Mouse (Mus musculus) myocyte (in vitro differentiated cells): ENCODE measurements at regions not wholly inside any gene's neighbourhood (a gene's known extent, or its start where the extent isn't known, plus 50 kb on each side); places are given as distances from the start of the nearest gene placed in this dataset.

ENCODE experiments used
- H3K27me3 ChIP-seq: one replicate; pipeline ENCODE4 v1.6.1; 2011; ENCODE audit not compliant: control insufficient read depth, insufficient read depth, insufficient read length
- H3K36me3 ChIP-seq: one replicate; pipeline ENCODE4 v1.6.1; 2011; ENCODE audit not compliant: control insufficient read depth, insufficient read depth
- H3K4me2 ChIP-seq: one replicate; pipeline ENCODE4 v1.6.1; 2011; ENCODE audit warnings: low read depth, control low read depth
- H3K4me3 ChIP-seq: one replicate; pipeline ENCODE4 v1.5.1; 2011; ENCODE audit warnings: mild to moderate bottlenecking, control low read depth, moderate library complexity
- H3K79me2 ChIP-seq: one replicate; pipeline ENCODE4 v1.6.1; 2011; ENCODE audit not compliant: control insufficient read depth, insufficient read depth
- H3ac ChIP-seq: one replicate; pipeline ENCODE4 v1.6.1; 2011; ENCODE audit not compliant: control insufficient read depth, insufficient read length
- CEBPB ChIP-seq: IDR thresholded peaks from 2 replicates; pipeline ENCODE4 v1.6.1; 2011; ENCODE audit warnings: mild to moderate bottlenecking, moderate library complexity; ENCODE audit not compliant: poor library complexity, insufficient read depth, severe bottlenecking
- E2F4 ChIP-seq: IDR thresholded peaks from one replicate; pipeline ENCODE4 v1.6.1; 2011; ENCODE audit warnings: mild to moderate bottlenecking, control low read depth, moderate library complexity; ENCODE audit not compliant: insufficient read depth
- MAX ChIP-seq: IDR thresholded peaks from one replicate; pipeline ENCODE4 v1.6.1; 2011; ENCODE audit warnings: low read depth, mild to moderate bottlenecking, control low read depth
- MYOD1 ChIP-seq, 3 experiments: IDR thresholded peaks; one replicate each; pipeline ENCODE4 v1.6.1; 2011; ENCODE audit warnings: control low read depth in 2 of 3, low read depth in 2 of 3, mild to moderate bottlenecking in 2 of 3, moderate library complexity in 1 of 3; ENCODE audit not compliant: insufficient read length in 2 of 3, control insufficient read depth in 1 of 3
- MYOG ChIP-seq, 3 experiments: IDR thresholded peaks; one replicate each; pipeline ENCODE4 v1.6.1; 2011; ENCODE audit warnings: control low read depth in 2 of 3, low read depth in 2 of 3, mild to moderate bottlenecking in 2 of 3; ENCODE audit not compliant: insufficient read length in 2 of 3, control insufficient read depth in 1 of 3, insufficient read depth in 1 of 3
- POLR2A ChIP-seq: IDR thresholded peaks from one replicate; pipeline ENCODE4 v1.6.1; 2011; ENCODE audit warnings: low read depth, mild to moderate bottlenecking, control low read depth, moderate library complexity; ENCODE audit not compliant: insufficient read length
- POLR2AphosphoS2 ChIP-seq: IDR thresholded peaks from one replicate; pipeline ENCODE4 v1.6.1; 2011; ENCODE audit warnings: low read depth, control low read depth; ENCODE audit not compliant: insufficient read length
- REST ChIP-seq: IDR thresholded peaks from one replicate; pipeline ENCODE4 v1.6.1; 2011; ENCODE audit warnings: mild to moderate bottlenecking, control low read depth, moderate library complexity; ENCODE audit not compliant: insufficient read depth, insufficient read length
- SRF ChIP-seq: IDR thresholded peaks from one replicate; pipeline ENCODE4 v1.6.1; 2011; ENCODE audit warnings: low read depth; ENCODE audit not compliant: control insufficient read depth, insufficient read length
- TCF12 ChIP-seq: IDR thresholded peaks from one replicate; pipeline ENCODE4 v1.6.1; 2011; ENCODE audit warnings: mild to moderate bottlenecking, control low read depth; ENCODE audit not compliant: poor library complexity, insufficient read depth, severe bottlenecking
- TCF3 ChIP-seq: IDR thresholded peaks from one replicate; pipeline ENCODE4 v1.6.1; 2011; ENCODE audit warnings: low read depth, control low read depth; ENCODE audit not compliant: insufficient read length
- USF1 ChIP-seq: IDR thresholded peaks from one replicate; pipeline ENCODE4 v1.6.1; 2011; ENCODE audit warnings: low read depth, mild to moderate bottlenecking, control low read depth, moderate library complexity

DNA sequence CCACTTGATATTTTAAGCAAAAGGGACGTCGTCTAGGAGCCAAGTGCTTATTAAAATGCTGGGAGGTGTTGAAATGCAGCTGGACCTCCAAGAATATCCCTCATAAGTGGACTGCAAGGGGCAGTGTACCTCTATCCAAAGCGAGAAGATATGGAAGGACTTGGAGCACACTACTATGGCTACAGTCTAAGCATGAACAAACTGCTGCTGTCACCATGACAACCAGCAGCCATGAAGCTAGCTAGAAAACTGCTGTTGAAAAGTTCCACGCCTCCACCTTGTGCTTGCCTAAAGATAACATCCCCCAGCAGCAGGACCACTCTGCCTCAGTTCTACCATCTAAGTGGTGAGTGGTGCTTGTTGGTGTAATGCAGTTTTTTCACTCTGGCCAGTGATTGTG, 115.5 kb downstream of the Mtx3 start:
- no peak overlapping the region for H3K4me2 ChIP-seq
- H3K36me3 ChIP-seq, result no peaks in the 10 kb centered on the region
- no peaks in the 10 kb centered on the region for H3K27me3 ChIP-seq

DNA sequence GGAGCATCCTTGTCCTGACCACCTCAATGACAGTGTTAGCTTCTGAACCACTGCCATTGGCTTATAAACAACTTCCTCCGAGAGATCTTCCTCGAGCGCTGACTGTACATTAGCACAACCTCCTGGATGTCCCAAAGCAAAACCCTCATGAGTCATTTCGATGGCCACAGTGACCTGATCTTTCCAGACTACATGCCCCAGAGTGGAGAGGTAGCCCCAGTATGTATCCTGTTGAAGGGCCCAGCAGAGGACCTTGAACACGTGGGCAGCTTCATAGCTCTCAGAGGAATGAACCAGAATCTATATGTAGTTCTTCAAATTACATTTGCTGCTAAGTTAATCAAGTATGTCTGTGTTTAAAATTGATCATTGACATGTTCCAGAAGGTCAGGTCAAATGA, 118.1 kb downstream of the Mtx3 start:
- no peak for TF ChIP-seq TCF3
- no peak overlapping the region for H3K4me2 ChIP-seq
- H3K36me3 ChIP-seq, result no peaks in the 10 kb centered on the region
- H3ac ChIP-seq, result no peak overlapping the region
- H3K4me3 ChIP-seq, result no peak overlapping the region
- no peaks in the 10 kb centered on the region for H3K27me3 ChIP-seq
- no peaks in the 10 kb centered on the region for H3K79me2 ChIP-seq

More for the DNA sequence above, 115.5 kb downstream of the Mtx3 start:
- no peaks in the 10 kb centered on the region for H3K79me2 ChIP-seq
- TF ChIP-seq POLR2AphosphoS2 (no peak), POLR2A (no peak), SRF (no peak), TCF3 (no peak), TCF12 (no peak), MYOD1 (IDR thresholded peaks at IDR 0.05; ENCODE audit: control insufficient read depth in 1 of 3, insufficient read length in 2 of 3, low read depth in 2 of 3) (no peak), REST (no peak), E2F4 (no peak), USF1 (no peak), CEBPB (no peak), MYOG (IDR thresholded peaks at IDR 0.05; ENCODE audit: control insufficient read depth in 1 of 3, insufficient read depth in 1 of 3, insufficient read length in 2 of 3, low read depth in 2 of 3) (no peak), MAX (no peak)
- H3ac ChIP-seq, result no peak overlapping the region
- H3K4me3 ChIP-seq, result no peak overlapping the region

DNA sequence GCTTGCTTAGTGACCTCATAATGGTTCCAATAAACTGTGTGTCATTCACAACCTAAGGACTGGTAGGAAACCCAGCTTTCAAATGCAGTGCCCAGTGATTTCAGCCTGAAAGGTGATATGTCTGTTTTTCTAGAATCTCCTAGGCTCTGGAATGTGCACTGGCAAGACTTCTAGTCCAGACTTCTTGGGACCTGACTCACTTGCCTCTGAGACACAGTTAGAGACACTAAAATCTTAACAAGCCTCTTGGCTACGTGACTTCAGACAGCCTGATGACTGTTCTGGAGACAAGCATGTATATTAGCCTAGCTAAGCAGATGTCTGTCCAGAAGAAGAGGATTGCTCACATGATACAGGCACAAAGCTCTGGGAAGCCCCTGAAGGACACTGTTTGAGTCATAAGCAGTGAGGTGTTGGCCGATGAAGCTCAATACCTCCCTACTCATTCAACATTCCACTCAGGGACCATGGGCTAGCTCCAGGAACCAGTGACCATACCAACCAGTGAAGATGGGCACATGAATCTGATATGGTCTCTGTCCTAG, 118.9 kb downstream of the Mtx3 start:
- no peaks in the 10 kb centered on the region for H3K36me3 ChIP-seq
- H3K27me3 ChIP-seq, result no peaks in the 10 kb centered on the region
- no peak overlapping the region for H3K4me2 ChIP-seq
- TF ChIP-seq MYOG (IDR thresholded peaks at IDR 0.05; ENCODE audit: control insufficient read depth in 1 of 3, insufficient read depth in 1 of 3, insufficient read length in 2 of 3, low read depth in 2 of 3) (no peak), TCF12 (no peak), POLR2A (no peak)
- H3K4me3 ChIP-seq, result no peak overlapping the region
- H3ac ChIP-seq, result no peak overlapping the region
- no peaks in the 10 kb centered on the region for H3K79me2 ChIP-seq

DNA sequence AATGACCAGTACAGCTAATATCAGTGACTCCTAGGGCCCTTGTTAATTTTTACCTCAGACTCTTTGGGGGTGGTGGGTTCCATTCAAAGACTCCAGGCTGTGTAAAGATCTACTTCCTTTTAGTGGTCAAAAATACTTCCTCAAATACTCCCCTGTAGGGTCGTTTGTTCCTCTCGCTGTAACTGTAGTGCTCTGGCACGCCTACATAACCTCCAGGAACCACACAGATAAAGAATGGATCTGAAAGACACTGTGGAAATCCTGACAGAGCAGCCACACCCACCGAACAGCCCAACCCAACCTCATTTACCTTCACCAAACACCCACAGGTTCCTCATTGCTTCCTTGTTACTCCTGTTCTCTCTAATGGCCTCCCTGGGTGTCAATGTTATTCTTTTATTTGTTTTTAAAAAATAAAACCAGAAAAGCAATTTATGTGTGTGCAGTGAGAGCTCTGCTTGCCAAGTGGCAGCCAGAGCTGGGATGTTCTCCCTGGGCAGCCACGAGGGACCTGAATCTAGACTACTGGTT, 119.7 kb downstream of the Mtx3 start:
- TF ChIP-seq SRF (no peak), MAX (no peak), TCF3 (no peak), E2F4 (no peak), POLR2AphosphoS2 (no peak), MYOG (IDR thresholded peaks at IDR 0.05; ENCODE audit: control insufficient read depth in 1 of 3, insufficient read depth in 1 of 3, insufficient read length in 2 of 3, low read depth in 2 of 3) (no peak), MYOD1 (IDR thresholded peaks at IDR 0.05; ENCODE audit: control insufficient read depth in 1 of 3, insufficient read length in 2 of 3, low read depth in 2 of 3) (no peak), USF1 (no peak), CEBPB (no peak), POLR2A (no peak), TCF12 (no peak), REST (no peak)
- H3ac ChIP-seq, result no peak overlapping the region
- H3K4me2 ChIP-seq, result no peak overlapping the region
- H3K36me3 ChIP-seq, result no peaks in the 10 kb centered on the region
- H3K4me3 ChIP-seq, result no peak overlapping the region
- H3K79me2 ChIP-seq, result no peaks in the 10 kb centered on the region
- no peaks in the 10 kb centered on the region for H3K27me3 ChIP-seq

DNA sequence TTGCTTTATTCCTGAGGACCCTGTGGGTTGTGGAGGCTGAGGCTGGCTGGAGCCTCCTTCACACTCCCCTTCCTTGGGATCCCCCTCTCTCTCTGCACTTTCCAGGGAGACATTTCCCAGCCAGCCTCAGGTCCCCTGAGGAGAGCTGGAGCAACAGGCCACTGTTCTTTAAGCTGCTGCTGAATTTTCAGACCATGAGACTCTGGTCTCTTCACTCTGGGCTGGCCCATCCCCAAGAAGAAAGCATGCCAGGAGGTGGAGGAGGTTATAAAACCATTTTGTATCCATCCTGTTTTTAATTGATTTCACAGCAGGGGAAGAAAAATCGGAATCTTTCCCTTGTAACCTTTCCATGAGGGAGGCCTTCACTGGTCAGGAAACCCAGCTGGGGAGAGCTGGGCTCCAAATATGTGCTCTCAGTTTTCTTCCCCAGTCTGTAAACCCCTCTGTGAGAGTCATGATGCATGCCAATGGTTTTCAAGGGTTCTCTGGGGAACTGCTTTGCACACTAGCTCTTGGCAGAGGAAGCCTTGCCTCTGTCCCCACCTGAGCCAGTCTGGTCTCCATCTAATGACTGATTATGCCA, 122.6 kb downstream of the Mtx3 start:
- Histone ChIP-seq H3K27me3 (no peaks in the 10 kb centered on the region), H3K4me2 (no peak overlapping the region), H3ac (no peak overlapping the region), H3K4me3 (no peak overlapping the region), H3K36me3 (no peaks in the 10 kb centered on the region), H3K79me2 (no peaks in the 10 kb centered on the region)
- no peak for TF ChIP-seq SRF
- TF ChIP-seq REST, result no peak
